Mouse (Mus musculus) effector memory CD4-positive, alpha-beta T cell, adult 7 months (primary cell): ENCODE results near the gene Rbp1. TPM values are rescaled to one million over a fixed set of nuclear protein-coding genes. Genes with fewer than 3 reads are reported as not detected.

ENCODE experiments used
- polyA plus RNA-seq: library from polyadenylated mRNA; unstranded; fragments of 100-300 nt; shearing (Covaris generic); gene quantifications from one replicate; pipeline ENCODE4 v1.2.1, GENCODE M21; 2017

Gene Rbp1
- not detected for polyA plus RNA-seq

DNA sequence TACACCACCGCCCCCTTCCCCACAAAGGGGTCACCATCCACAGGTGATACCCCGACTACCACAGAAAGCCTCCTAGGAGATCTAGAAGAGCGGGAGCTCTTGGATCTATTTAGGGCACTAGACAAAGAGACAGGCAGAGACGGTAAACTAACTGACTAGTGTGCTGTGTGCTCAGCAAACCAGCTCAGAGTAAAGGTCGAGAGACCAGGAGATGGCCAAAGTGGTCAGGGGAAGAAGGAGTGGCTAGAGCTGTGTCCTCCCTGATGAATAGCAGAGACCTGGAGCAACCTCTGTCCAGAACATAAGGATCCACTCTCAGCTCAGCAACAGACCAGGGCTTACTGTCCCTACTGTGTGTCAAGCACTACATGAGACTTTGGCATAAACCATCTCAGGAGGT lies at the start of gene Rbp1:
TSS of gene Rbp1 (plus strand) at position 306 of the 400 bp plus-strand sequence.

DNA sequence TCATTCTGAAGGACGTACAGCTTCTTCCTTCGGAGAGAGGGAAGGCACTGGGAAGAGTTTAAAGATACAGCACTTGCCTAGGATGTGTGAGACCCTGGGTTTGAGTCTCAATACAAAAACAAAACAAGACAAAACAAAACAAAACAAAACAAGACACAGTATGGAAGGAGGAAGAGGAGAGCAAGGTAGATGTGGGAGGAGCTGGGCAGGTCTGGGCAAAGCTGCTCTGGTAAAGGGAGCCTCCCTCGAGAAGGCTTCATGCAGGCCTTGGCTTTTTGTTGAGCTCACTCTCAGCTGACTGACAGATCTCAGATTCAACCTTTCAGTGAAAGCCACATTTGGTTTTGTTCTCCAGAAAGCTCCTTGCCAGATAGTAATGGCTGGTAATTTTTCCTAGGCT lies 63.1 kb downstream of the Rbp1 start, which contains the start of gene Rbp2:
TSS of gene Rbp2 (plus strand) at position 301 of the 400 bp plus-strand sequence.

Other genes with a start within 250 kb of the Rbp1 start
- gene Nmnat3, start 135.5 kb upstream of the Rbp1 start, polyA plus RNA-seq = 8.9 TPM
- not detected for gene Rbp2, start 63.2 kb downstream of the Rbp1 start, polyA plus RNA-seq
- gene Copb2, start 140.8 kb downstream of the Rbp1 start, polyA plus RNA-seq = 95.1 TPM
- gene Mrps22, start 178.7 kb downstream of the Rbp1 start, polyA plus RNA-seq = 11.4 TPM